Mouse (Mus musculus): ENCODE data around the gene Cnpy3.

GRCm38 (mm10) chr17:46711612-46712271 is 40.3 kb downstream of the Cnpy3 start:
- no peak for TF ChIP-seq CTCF (IDR thresholded peaks at IDR 0.05; ENCODE audit: borderline replicate concordance, control insufficient read depth, extremely low read depth, insufficient read depth, low read length, poor library complexity)
- TF ChIP-seq POLR2A (IDR thresholded peaks at IDR 0.05; ENCODE audit: control insufficient read depth, extremely low read depth, insufficient read depth, low read length, poor library complexity) = no peak

Data from thymus, adult 2 months (tissue).